In the genomic region with DNA sequence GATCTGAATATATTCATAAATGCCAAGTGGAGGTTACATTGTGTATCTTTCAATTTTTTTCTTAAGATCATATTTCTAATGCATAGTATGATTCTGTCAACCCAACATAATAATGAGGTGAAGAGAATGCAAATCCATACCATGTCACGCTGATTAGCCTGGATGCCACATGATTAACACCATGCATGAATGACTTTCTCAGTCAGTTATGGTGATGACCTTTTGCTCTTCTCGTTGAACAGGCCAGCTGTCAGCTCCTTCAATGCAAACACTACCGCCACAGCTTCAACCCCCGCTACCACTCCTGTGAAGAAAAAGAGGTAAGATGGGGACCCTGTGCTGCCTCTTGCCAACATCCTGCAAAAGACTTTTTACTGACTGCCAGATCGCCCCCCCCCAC, we compare ENCODE assay signal across 16 mouse cellular contexts. TPM values are rescaled to one million over a fixed set of nuclear protein-coding genes. Genes with fewer than 3 reads are reported as not detected.
"Had no signal": no experiment of that assay in that cellular context is flagged by ENCODE, and none has a peak within 500 bp of the region (broad histone marks: within the 10 kb centered on the region; RNA-seq: fewer than 3 reads in every experiment).

No protein-coding gene starts in this region.

- H3K9me3 ChIP-seq: limb, embryonic 15.5 days; liver, embryonic 12.5 days; megakaryocyte, embryonic 14.5 days; neural tube, embryonic 13.5 days had no signal

- H3K27me3 ChIP-seq: limb, embryonic 15.5 days; liver, embryonic 12.5 days; megakaryocyte, embryonic 14.5 days; neural tube, embryonic 13.5 days had no signal

- H3K4me2 ChIP-seq: limb, embryonic 15.5 days; liver, embryonic 12.5 days; lung, embryonic 14.5 days; neural tube, embryonic 13.5 days had no signal

- ATAC-seq: liver, embryonic 12.5 days had no signal

- H3K9ac ChIP-seq: limb, embryonic 15.5 days; liver, embryonic 12.5 days; lung, embryonic 14.5 days; neural tube, embryonic 13.5 days had no signal

- H3K4me3 ChIP-seq: limb, embryonic 15.5 days; liver, embryonic 12.5 days; megakaryocyte, embryonic 14.5 days; neural tube, embryonic 13.5 days had no signal

- H3K4me1 ChIP-seq: limb, embryonic 15.5 days; liver, embryonic 12.5 days; megakaryocyte, embryonic 14.5 days had no signal

- DNase-seq: kidney, adult 9 months; kidney, postnatal 36 days; layer of hippocampus, adult 9-11 months; layer of hippocampus, postnatal 36 days; lung, embryonic 14.5 days; lung, postnatal 14 days; right cerebral cortex, adult 18-20 months; right cerebral cortex, postnatal 25 days; thymus, postnatal 4 days had no signal

- H3K36me3 ChIP-seq: limb, embryonic 15.5 days; liver, embryonic 12.5 days; neural tube, embryonic 13.5 days had no signal

- H3K27ac ChIP-seq: kidney, postnatal 0 days; limb, embryonic 15.5 days; liver, embryonic 12.5 days; macrophage; neural tube, embryonic 13.5 days had no signal

RNA-seq across cellular contexts. Expression of a gene that starts 28.5 kb away (rescaled TPM):
- polyA plus RNA-seq: small intestine, adult 2 months had no signal
